Mouse (Mus musculus): ENCODE measurements around the gene Ptpdc1.

The Ptpdc1 gene

DNA sequence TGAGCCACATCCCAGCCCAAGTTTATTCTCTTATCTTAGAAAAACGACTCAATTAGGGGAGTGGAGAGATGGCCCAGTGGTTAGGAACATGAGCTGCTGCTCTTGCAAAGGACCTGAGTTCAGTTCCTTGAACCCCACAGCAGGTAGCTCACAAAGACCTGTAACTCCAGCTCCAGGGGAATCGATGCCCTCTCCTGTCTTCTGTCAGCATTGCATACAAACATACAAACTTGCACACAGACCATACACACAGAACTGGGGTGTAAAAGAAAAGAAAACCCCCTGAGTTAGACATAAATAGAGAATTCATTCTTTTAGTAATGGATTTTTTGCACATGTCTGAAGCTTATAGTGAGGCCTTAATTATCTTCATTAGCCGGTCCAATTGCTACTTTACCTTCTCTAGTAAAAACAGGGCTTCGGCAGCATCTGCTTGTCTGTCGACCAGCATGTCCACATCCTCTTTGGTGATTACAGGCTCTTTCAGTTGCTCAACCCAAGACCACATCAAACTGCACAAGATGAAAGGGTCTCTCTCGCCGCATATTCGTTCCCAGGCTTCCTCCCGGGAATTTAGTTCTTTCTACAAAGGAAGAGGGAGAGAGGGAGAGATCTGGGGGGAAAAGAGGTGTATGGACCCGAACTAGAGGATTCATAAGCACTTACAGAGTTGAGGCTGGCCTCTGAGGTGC, 42.6 kb downstream of the Ptpdc1 start:
- no peak for DNase-seq

DNA sequence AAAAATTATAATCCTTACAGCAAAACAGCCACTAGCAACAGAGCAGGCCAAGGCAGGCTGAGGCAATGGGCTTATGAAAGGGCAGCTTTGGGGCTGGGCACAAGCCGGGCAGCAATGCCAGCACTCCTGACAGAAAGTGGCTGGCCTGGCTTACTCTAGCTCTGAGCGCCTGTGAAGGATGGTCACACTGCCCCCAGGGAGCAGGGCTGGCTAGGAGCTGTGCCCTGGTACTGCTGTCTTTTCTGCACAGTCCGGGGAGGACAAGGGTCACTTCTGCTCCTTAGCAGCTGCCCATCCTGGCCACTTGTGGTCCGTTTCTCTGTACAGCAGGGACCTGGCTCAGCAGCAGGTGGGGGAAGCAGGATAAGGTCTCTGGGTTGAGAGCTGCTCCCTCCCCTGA, 46.8 kb downstream of the Ptpdc1 start:
- DNase-seq = no peak

DNA sequence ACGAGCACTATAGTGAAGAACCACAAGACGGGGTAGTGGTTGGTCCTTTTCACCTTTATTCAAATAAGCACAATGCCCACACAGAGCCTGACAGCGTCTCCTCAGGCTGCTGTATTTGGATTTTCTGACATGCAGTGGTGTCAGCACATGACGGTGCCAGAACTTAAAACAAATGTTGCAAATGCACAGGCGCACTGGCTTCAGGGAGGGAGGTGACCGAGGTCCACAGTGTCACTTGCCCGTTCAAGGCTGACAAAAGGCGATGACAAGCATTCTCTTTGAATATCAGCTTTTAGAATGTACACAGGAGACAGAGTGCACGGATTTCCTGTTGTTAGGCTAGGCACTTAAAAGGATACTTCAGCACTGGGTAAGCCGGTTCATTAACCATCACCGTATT, 47.6 kb downstream of the Ptpdc1 start:
- DNase-seq = no peak

DNA sequence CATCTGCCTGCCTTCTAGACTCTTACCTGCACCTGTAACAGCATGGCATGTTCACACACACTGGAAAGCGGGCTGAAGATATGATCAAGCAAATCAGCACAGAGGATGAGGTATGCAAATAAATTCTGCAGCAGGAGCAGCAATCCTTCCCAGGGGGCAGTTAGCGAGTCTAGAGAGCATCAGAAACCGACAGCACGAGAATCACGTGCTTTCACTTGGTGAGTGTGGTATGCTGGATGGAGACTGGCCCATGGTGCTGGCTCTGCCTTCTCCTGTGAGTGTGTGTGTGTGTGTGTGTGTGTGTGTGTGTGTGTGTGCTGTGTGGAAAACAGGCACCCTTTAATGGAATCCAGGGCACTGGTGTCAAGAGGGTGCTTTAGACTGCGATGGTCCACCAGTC, 48.5 kb downstream of the Ptpdc1 start:
- DNase-seq = no peak

DNA sequence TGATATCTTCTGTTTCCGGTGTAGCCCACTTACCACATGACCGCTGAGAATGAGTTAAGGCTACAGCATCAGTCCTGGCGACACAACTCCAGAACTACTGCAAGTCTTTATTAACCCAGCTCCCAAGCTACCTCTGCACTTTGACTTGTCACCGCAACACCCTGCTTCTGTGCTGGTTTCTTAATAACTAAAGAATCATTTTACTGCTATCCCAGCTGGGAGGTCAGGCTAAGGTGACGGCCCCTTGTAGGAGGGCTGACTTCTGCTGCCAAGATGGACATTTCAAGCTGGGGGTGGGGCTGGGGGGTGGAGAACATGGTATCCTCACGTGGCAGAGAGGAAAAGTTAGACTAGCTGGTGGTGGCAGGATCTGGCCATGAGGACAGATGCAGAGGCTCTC, 50.7 kb downstream of the Ptpdc1 start:
- DNase-seq = no peak

DNA sequence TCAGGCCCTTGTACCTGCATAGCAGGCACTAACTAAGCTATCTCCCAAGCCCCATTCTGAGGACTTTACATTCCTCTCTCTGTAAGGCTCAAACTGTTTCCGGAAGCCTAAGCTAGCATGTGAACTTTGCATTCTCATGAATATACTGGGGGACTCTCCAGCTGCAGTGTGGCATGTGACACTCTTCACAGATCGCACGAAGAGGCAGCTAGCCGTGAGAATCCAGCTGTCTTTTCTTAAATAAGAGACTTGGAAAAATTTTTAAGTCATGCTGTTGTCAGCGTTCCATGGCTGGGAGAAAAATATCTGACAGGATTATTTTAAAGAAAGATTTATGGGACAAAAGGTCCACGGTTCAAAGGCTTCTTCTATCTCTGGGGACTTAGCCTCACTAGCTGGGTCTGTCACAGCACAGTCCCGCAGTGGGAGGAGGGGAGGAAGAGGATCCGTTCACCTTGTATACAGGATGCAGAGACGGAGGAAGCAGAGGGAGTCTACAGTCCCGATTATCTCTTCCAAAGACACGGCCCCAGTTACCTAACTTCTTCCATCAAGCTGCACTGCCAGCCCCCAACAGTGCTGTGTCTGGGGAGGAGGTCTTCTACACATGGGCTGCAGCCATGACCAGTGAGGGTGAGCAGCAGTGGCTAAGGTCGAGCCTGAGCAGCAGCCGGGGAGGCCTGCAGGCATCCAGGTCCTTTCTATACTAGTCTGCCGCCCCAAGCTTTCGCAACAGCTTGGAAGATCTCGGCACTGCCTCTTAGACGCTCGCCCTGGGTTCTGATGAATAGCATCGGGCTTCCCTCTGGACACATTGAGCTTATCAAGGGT, 51.7 kb downstream of the Ptpdc1 start:
- no peak for DNase-seq

DNA sequence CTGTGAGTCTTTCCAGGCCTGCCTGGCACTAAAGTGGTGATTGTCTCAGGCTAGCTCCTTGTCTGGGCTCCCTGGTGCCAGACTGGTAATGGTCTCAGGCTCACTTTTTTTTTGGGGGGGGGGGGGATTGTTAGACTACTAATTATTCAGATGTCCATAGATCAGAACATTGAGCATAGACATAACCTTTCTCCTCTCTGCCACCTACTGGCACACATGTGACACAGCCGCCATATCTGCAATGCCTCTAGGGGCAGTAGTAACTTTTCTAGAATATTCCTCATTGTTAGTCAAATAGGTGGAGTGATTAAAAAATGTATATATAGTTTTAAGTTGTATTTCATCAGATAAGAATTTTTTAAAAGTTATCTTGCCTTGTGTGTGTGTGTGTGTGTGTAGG, 53.3 kb downstream of the Ptpdc1 start:
- peak; percentile 56 to 60 for DNase-seq

DNA sequence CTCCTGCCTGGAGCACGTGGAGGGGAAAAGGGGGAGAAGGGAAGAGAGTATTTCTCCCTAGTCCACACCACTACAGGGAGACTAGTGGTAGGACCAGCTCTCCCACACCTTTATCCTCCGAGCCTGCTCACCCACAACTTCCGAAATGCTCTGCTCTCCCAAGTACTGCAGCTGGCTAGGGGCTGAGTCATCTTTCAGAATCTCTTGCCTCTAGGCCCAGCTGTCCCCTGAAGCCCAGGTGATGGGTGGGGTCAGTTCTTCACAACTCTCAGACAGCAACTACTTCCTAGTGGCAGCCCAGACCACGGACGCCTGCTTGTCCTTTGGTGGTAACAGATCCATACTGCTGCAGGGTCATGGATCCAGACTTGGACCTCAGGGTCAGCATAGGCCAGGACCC, 54.2 kb downstream of the Ptpdc1 start:
- DNase-seq = no peak

DNA sequence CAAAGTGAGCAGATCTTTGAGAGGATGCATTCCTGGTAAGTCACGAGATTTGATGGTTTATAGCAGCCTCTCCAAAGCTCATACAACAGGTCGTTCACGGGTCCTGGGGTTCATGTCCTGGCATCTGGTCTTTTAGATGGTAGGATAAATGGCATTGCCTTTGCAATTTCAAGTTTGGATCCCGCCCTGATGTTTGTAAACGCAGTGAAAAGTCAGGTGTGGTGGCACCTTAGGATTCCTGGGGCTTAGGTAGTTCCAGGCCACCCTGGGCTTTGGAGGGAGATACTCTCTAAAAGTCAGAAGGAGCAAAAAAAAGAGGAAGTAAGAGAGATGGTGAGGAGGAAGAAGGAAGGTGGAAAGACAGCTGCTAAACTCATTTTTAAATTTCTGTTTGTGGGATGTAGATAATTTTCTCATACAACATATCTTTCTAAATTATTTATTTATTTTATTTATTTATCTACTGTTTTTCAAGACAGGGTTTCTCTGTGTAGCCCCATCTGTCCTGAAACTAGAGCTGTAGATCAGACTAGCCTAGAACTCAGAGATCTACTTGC, 55.8 kb downstream of the Ptpdc1 start:
- no peak for DNase-seq

DNA sequence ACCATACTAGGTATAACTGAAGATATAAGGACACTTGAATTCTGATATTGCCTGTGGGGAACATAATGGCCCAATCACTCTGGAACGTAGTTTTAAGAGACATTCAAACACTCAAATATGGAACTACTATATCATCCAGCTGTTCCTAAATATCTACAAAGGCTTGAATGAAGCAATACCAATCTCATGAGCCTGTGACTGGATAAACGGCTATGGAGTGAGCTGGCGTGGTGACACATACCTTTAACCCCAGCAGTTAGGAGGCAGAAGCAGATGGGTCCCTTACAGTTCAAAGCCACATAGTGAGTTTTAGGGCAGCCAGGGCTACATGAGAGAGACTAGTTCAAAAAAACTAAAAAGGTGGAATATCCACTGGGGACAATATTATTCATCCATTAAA, 57.8 kb downstream of the Ptpdc1 start:
- no peak for DNase-seq

DNA sequence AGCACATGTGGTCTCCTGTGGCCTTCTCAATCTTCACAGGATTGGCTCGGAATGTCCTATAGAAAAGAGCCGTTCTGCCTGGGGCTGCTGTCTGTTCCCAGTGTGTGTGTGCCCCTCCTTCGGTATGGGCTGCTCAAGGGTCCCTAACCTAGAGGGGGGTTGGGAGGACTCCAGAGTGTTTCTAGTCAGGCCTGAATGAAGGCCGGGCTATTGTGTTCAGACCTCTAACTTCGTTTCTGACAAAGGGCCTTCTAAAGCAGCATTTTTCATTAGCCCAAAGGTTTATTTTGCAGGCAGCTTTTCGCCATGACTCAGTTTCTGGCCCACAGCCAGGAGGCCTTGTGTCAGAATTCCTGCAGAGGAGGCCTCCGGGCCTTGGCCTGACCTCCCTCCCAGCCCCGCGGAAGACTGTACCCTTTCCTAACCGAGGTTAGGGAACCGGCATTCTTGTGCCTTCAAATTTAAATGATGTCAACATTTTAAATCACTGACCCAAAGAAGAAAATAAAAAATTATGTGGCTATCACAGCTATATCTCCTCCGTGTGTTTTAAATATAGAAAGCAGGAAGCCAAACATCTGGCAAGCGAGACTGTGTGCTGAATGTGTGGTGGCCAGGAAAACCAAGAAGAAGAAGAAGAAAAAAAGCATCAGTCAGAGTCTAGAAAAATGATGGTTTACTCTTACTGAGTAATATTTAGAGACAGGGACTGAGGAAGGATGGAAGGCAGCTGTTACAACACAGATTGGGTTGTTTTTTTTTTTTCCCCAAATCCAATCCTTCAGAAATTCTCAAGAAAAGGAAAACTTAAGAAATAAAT, 59.1 kb downstream of the Ptpdc1 start:
- peak; percentile 87 to 90 for DNase-seq

DNA sequence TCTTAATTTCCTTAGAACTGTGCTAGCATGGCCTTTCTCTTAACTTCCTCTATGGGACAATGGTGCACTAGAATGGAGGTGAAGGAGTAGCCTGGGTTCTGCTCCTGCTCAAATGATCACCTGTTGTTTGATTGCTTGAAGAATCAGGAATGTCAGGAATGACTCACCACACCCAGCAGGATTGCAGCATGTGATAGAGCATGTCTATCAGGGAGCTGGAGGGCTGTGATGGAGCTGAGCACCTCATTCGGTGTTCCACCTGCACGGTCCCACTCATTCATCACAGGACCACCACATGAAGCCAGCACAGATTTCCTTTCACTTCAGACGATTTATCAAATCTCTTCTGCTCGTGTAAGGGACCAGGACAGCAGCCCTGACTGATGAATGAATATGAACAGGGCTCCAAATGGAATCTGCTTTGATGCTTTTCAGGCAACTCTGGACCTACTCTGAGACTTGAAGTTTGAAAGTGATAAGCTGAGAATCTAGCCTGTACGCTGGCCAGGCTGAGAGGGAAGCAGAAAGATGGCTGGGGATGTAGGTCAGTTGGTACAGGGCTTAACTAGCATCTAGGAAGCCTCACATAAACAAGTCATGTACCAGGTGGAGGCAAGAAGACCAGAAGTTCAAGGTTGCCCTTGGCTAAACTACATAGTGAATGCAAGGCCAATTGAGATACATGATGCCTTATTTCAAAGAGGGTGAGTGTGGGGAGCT, 60.4 kb downstream of the Ptpdc1 start:
- no peak for DNase-seq

DNA sequence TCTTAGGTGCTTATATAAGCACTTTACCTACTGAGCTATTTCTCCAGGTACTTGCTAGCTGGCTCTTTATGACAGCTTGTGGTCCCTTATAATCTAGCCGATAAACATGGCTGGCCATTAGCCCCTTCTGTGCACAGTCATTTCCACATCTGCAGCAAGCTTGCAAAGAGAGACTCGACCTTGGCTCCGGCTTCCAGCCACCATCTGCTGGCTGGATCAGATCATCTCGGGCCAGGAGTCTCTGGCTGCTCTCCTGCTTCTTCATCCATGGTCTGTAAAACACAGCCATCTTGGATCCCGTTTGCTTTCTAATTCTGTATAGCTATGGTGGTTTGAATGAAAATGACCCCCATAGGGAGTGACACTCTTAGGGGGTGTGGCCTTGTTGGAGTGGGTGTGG, 63.1 kb downstream of the Ptpdc1 start:
- DNase-seq = no peak

DNA sequence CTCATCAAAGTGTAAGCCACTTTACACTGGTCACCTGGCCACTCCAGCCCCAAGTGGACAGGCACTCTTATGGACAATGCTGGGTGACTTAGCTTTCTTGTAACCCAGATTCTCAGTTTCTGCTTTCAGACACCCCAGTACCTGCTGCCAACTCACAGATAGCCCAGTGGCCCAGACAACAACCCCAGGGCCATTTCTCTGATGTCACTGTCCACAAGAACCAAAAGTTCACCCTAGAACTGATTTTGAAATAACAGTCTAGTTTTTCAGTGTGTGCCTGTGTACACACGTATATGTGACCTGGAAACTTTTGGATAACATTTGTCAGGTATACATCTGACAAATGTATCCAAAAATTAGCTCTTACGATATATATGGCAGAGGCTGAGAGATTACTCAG, 64.0 kb downstream of the Ptpdc1 start:
- DNase-seq = no peak

DNA sequence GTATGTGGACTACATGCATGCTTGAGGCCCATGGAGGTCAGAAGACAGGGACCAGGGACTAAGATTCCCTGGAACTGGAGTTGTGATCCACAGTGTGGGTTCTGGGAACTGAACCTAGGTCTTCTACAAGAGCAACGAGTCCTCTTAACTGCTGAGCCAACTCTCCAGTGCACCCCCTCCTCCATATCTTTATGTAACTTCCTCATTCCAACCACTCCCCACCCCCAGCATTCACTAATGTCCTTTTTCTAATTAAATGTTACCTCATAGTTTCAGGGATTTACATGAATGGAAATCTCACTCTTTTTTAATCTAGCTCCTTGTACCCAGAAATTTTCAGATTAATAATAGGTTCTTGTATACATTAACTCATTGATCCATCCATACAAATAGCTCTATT, 69.5 kb downstream of the Ptpdc1 start:
- DNase-seq = no peak

DNA sequence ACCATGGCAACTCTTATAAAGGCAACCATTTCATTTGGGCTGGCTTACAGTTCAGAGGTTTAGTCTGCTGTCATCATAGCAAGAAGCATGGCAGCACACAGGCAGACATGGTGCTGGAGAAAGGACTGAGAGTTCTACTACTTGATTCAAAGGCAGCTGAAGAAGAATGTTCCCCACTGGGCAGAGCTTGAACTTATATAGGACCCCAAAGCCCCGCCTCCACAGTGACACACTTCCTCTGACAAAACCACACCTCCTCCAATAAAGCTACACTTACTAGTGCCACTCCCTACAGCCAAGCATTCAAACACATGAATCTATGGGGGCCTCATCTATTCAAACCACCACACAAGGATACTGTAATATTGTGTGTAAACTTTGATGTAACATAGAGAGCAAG, 70.9 kb downstream of the Ptpdc1 start:
- no peak for DNase-seq

DNA sequence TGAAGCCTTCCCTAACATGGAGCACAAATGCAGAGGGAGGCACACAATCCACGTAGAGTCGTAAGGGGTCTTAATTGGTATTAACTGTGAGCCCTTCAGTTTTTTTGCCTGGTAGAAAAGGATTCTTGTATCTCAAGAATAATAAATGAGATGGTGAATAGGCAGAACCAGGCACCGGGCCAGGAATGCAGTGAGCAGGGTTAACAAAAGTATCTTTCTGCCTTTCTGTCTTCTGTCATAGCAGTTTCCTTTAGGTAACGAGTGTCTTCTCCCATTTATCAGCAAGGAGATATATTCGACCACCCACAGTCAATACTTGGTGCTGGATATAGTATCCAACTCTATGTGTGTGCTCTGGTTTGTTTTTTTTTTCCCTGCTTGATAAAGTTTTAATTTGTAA, 72.0 kb downstream of the Ptpdc1 start:
- no peak for DNase-seq

DNA sequence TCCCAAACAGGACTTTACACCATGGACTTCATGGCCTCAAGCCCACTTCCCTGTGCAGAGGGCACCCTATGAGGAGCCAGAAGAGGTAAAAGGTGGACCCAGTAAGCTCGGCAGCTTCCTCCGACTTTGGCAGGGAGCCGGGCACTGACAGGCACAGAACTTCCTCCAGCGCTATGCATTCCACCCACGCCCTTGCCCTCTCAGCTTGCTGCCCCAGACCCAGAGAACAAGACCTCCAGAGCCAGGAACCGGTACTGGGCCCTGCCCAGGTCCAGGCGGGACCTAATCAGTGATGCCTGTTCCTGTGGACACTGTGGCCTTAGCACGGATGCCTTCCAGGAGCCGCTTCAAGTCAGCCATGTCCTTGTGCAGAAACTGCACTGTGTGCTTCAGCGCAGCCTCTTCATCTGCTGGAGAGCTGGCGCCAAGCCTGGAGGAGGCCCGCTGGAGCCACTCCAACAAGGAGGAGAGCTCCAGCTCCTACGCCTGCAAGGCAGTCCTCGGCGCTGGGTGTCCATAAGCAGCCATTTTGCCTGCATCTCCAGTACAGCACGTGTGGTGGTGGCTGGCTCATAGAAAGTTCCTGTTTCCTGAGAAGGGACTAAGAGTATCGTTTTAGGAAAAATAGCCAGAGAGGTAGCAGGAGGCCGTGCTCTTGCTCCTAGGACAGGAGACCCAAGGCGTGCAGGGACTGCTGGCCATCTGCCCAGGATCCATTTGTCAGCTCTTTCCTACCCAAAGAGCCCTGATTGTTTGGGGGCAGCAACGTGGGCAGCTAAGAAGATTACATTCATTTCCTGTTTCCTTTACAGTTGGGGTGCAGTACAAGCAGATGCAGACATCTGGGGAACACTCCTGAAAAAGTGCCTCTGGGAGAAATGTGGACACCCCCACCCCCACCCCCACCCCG, 73.0 kb downstream of the Ptpdc1 start:
- peak; percentile 93 to 95 for DNase-seq

DNA sequence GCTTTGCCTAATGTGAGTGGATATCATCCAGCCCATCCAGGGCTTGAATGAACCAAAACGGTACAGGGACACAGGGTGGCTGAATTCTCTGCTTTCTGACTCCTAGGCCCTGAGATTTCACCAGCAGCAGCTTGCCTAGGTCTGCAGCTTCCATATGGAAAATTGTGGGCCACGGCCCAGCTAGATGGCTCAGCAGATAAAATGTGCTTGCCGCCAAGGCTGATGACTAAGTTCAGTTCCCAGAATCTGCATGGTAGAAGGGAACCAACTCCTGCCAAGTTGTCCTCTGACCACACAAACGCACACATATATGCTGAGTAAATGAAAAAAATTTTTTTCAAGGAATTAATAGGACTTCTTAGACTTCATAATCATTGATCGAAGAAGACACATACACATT, 77.2 kb downstream of the Ptpdc1 start:
- no peak for DNase-seq

DNA sequence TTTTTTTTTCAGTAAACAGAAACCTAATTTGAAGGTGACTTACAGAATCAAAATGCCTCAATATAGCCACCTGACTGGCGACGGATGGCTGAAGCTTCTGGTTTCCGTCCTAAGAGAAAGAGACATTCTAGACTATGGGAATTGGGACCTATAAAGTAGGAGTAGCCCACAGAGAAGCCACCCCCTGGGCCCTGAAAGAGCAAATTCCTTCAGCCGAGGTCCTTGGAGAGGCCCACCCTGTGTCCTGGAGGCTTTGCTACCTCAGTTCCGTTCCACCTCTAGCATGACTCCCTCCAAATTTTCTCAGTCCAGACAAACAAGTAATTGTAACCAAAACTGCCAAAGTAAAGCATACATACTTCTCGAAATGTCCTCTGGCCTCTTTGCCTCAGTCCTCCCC, 77.8 kb downstream of the Ptpdc1 start:
- DNase-seq = no peak

DNA sequence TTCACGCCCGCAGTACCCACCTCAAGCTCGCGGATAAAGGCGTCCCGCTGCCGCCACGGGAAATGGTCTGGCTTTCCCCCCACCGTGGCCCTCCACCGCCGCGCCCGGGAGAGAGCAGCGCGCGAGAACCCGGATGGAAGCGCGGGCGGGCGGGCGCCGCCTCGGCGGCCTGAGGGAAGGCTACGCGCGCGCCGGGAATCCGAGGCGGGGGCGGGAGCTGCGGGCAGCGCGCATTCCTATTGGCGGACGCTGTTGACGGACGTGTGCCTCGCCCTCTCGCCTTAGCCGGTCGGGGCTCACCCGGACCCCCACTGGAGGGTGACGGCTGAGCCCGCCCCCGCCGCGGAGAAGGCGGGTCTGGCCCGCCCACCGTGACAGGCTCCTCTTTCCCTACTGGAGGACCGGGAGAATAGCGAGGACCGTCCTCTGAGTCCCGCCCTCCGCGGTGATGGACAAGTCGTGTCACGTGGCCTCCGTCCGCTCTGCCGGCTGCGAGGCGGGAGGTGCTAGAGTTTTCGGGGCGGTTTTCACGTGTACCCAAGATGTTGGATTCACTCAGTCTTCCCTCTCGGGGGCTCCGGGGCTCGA, 79.0 kb downstream of the Ptpdc1 start:
- DNase-seq = peak; percentile 99 to 100

Data from cerebellum, postnatal 36 days (tissue).